Mouse (Mus musculus) limb, embryonic 10.5 days (tissue): Measurements from ENCODE around the gene Txnrd1. TPM values are rescaled to one million over a fixed set of nuclear protein-coding genes. Genes with fewer than 3 reads are reported as not detected.

Experiments used
- DNase-seq: peaks from one replicate; pipeline ENCODE4 v3.0.0-alpha.2; 2017; ENCODE audit warnings: low spot score
- H3K27ac ChIP-seq: fragments of 300-500 bp; sonication (generic); 2 replicates; pipeline ENCODE4 v1.5.1; 2016; ENCODE audit warnings: mild to moderate bottlenecking
- H3K27me3 ChIP-seq: fragments of 300-500 bp; sonication (generic); 2 replicates; pipeline ENCODE4 v1.6.1; 2016; ENCODE audit warnings: low read depth, mild to moderate bottlenecking; ENCODE audit not compliant: poor library complexity, severe bottlenecking
- H3K36me3 ChIP-seq: fragments of 300-500 bp; sonication (generic); 2 replicates; pipeline ENCODE4 v1.6.1; 2016; ENCODE audit warnings: mild to moderate bottlenecking, moderate library complexity
- H3K4me1 ChIP-seq: fragments of 300-500 bp; sonication (generic); 2 replicates; pipeline ENCODE4 v1.6.1; 2016
- H3K4me3 ChIP-seq: fragments of 300-500 bp; sonication (generic); 2 replicates; pipeline ENCODE4 v1.5.1; 2016; ENCODE audit warnings: mild to moderate bottlenecking, moderate library complexity
- H3K9me3 ChIP-seq: fragments of 300-500 bp; sonication (generic); replicated peaks from 2 replicates; pipeline ENCODE4 v1.6.1; 2016; ENCODE audit warnings: mild to moderate bottlenecking
- WGBS: fragments of 180-500 bp; shearing (Covaris S2); methylation state at CpG from one replicate; pipeline ENCODE4 v1.1.7; 2016; 5-methylcytosine and 5-hydroxymethylcytosine counted together
- polyA plus RNA-seq: library from polyadenylated mRNA; unstranded; fragments of >200 nt; fragmentation: Nextera tagmentation; extraction: Ambion mirVana; gene quantifications from 2 replicates; pipeline ENCODE4 v1.2.1, GENCODE M21; 2016

Txnrd1 gene
- polyA plus RNA-seq, 1 experiment from 2014 or later: 168 TPM

DNA sequence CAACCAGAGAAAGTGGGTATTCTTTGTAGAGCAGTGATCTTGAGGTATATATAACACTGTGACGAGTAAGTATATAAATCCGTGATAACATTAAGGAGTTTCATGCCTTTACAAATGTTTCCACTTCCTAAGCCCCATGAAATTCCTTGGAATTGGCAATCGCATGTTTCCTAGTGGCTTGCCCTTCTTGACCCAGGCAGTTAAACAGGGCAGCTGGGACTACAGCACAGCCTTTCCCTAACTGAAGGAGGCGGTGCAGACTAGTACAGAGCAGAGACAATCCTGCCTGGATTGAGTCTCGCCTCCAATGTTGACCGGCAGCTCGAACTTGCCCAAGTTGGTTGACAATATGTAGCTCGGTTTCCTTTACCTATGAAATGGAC, 25.8 kb downstream of the Txnrd1 start:
- no peaks in the 10 kb centered on the region for H3K9me3 ChIP-seq
- H3K4me1 ChIP-seq: peaks cover 41% of the 10 kb centered on the region
- peaks cover 28% of the 10 kb centered on the region for H3K36me3 ChIP-seq
- WGBS: 0% methylated on average over 8 of the region's 8 CpGs
- DNase-seq: peak; percentile 64
- peak overlapping the region; percentile 68 for H3K4me3 ChIP-seq
- peak overlapping the region; percentile 98 for H3K27ac ChIP-seq
- no peaks in the 10 kb centered on the region for H3K27me3 ChIP-seq

DNA sequence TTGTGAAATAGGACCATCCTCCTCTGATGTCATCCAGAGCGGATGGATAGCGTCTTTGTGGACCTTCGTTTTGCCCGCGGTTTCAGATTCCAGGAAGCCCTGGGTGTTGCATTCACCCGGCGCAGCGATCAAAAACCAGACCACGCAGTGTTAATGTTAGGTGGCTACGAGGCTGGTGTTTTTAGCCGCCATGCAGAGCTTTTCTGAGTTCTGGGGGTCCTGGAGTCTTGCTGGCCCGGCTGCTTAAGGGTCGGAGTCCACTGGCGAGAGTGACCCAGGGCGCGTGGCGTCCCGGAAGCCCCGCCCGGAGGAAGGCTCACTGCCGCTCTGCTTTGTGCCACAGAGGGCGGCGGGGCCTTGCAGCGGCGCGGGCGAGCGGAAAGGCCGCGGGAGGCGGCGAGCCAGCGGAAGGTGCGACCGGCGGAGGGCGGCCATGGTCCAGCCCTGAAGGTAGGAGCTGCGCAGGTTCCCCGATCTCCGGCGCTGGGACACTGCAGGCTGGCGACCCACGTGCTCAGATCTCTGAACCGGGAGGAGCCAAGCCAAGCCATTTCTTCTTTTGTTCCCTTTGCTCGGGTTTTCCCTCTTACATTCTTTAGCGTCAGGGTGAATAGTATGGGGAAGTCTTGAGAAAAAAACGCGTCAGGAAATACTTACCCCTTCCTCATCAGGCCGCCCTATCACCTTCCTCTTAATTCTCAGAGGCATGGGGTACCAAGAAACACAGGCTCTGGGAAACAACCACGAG, 26.6 kb downstream of the Txnrd1 start:
- peak; percentile 86 for DNase-seq
- peaks cover 35% of the 10 kb centered on the region for H3K36me3 ChIP-seq
- peaks cover 41% of the 10 kb centered on the region for H3K4me1 ChIP-seq
- H3K9me3 ChIP-seq: no peaks in the 10 kb centered on the region
- H3K27me3 ChIP-seq: no peaks in the 10 kb centered on the region
- WGBS: under 1% methylated on average over 50 of the region's 50 CpGs
- peak overlapping the region; percentile 68 for H3K4me3 ChIP-seq
- H3K27ac ChIP-seq: peak overlapping the region; percentile 98

DNA sequence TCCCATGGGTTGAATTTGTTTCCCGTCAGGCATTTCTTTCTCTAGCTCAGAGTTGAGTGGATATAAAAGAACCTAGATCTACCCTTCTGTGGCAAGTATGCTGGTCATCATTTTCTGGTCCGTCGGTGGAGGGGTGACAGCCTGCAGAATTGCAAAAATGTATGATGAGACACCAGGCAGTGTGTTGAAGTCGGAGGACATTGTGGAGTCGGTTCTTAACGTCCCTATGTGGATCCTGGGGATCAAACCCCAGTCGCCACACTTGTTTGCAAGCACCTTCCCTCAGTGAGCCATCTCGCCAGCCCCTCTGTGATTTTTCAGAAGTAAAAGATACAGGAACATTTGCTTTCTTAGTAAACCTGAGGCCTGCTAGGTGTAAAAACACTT, 27.2 kb downstream of the Txnrd1 start:
- peak overlapping the region; percentile 68 for H3K4me3 ChIP-seq
- H3K27ac ChIP-seq: peak overlapping the region; percentile 98
- WGBS: 12% methylated on average over 8 of the region's 8 CpGs
- peak; percentile 61 for DNase-seq
- no peaks in the 10 kb centered on the region for H3K27me3 ChIP-seq
- H3K36me3 ChIP-seq: peaks cover 41% of the 10 kb centered on the region
- H3K9me3 ChIP-seq: no peaks in the 10 kb centered on the region
- H3K4me1 ChIP-seq: peaks cover 37% of the 10 kb centered on the region

DNA sequence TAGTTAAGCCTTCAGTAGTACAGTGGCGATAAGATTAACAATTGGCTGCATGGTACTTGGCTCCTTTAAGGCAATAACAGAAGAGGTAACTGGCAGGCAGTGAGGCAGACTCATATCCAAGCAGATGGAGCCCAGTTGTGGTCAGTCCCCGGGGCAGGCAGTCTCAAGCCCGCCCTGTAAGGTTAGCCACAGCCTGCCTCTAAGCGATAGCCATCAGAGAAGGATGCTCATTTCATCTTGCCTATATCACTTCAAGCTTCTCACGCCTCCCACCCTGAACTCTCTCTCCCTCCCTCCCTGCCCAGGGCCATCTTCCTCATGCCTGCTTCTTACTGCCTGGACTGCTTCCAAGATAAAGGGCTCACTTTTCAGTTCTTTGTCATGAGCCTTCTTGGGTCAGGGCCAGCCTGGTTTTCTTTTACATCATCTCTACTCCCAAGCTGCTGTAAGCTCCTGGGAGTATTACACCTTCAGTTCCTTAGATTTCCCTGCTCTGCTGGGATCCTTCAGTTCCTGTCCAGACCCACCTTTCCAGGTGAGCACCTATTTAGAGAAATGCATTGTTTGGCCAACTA, 29.4 kb downstream of the Txnrd1 start:
- H3K4me3 ChIP-seq: no peak overlapping the region
- no peak for DNase-seq
- peaks cover 31% of the 10 kb centered on the region for H3K4me1 ChIP-seq
- H3K9me3 ChIP-seq: no peaks in the 10 kb centered on the region
- no peak overlapping the region for H3K27ac ChIP-seq
- H3K27me3 ChIP-seq: no peaks in the 10 kb centered on the region
- peaks cover 63% of the 10 kb centered on the region for H3K36me3 ChIP-seq
- 87% methylated on average over 5 of the region's 5 CpGs for whole genome bisulfite sequencing

DNA sequence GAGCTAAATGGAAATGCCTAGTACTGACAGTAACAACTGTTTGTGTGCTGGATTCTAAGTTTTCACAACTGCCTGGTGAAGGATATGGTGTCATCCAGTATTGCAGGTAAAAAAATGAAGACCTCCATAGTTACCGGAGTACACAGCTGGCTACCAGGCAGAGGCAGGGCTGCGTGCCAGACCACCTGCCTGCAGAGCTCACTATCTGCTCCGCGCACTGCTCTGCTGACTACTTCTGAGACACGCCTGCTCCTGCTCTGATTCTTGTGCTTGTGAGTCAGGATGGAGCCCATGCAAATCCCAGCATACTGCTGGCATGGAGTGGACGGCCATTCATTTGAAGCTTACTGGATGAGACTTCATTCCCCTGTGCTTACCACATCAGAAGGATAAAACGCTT, 30.1 kb downstream of the Txnrd1 start:
- no peak for DNase-seq
- WGBS: 87% methylated on average over 7 of the region's 7 CpGs
- Histone ChIP-seq H3K9me3 (no peaks in the 10 kb centered on the region), H3K36me3 (peaks cover 70% of the 10 kb centered on the region), H3K4me3 (no peak overlapping the region), H3K4me1 (peaks cover 25% of the 10 kb centered on the region), H3K27me3 (no peaks in the 10 kb centered on the region), H3K27ac (no peak overlapping the region)

DNA sequence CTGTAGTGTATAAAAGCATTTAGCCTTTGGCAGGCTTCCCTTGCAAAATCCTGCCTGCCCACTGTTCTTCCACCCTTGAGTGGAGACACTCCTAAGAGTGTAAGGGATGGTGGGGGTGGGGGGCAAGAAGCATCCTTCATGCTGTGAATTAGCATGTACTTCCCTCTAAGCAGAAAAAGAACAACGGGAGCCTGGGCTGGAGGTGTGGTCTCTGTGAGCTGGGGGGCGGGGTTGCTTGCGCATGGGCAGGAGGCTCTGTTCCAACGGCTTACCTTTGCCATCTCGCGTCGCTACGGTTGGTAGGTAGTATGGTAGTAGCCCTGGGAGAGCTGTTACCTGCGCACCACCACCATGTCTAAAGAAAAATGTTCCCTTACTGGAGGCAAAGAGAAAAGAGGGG, 32.6 kb downstream of the Txnrd1 start, which contains the start of gene Eid3:
Gene Eid3 (plus strand): TSS at position 271 of the 400 bp plus-strand sequence.
- Histone ChIP-seq H3K9me3 (no peaks in the 10 kb centered on the region), H3K36me3 (peaks cover 95% of the 10 kb centered on the region)

DNA sequence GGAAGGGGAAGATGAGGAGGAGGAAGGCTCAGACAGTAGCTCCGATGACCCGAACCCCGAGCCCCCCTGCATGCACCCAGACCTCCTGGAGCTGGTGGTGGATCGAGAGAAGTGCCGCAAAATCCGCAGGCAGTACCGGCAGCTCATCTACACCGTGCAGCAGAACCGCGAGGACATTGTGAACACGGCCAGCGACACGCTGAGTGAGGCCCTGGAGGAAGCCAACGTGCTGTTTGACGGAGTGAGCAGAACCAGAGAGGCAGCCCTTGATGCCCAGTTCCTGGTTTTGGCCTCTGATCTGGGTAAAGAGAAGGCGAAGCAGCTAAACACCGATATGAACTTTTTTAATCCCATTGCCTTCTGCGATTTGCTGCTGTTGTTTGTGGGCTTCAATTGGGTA, 33.1 kb downstream of the Txnrd1 start:
- H3K27me3 ChIP-seq: no peaks in the 10 kb centered on the region
- H3K9me3 ChIP-seq: no peaks in the 10 kb centered on the region
- H3K27ac ChIP-seq: no peak overlapping the region
- DNase-seq: no peak
- H3K4me1 ChIP-seq: peaks cover 13% of the 10 kb centered on the region
- H3K4me3 ChIP-seq: no peak overlapping the region
- H3K36me3 ChIP-seq: peaks cover 95% of the 10 kb centered on the region
- WGBS: 97% methylated on average over 18 of the region's 18 CpGs

More for the DNA sequence above, 32.6 kb downstream of the Txnrd1 start, which contains the start of gene Eid3:
- no peak for DNase-seq
- Histone ChIP-seq H3K27ac (no peak within 1 kb of the TSS), H3K27me3 (no peaks in the 10 kb centered on the region), H3K4me3 (no peak within 1 kb of the TSS), H3K4me1 (peaks cover 18% of the 10 kb centered on the region)
- WGBS: 72% methylated on average over 9 of the region's 9 CpGs

DNA sequence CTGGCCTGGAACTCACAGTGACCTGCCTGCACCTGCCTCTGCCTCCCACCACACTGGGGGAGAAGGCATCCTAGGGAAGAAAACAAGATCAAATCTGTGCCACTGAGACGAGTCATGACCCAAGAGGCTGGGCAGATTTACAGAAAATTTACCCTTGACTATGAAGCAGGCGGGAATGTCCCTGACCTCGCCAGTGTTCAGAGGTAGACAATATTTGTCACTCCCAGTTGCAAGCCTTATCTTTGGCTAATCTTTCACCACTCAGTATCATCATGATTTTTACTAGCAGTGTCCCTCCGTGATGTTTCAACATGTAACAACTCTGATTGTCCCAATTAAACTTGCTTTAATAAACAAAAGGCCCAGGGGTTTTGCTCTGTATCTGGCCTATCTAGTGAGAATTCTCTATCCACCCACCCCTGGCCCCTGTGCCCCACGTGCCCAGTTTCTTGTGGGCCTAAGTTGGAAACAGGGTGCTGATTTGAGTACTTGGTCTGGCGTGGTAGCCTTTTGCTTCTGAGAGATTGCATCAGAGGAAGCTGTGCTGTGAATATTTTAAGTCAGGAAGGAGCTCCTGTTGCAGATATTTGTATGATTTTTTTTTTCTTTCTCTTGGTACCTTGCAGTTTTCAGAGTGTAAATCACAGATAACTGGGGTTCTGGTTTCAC, 34.8 kb downstream of the Txnrd1 start:
- peaks cover 90% of the 10 kb centered on the region for H3K36me3 ChIP-seq

DNA sequence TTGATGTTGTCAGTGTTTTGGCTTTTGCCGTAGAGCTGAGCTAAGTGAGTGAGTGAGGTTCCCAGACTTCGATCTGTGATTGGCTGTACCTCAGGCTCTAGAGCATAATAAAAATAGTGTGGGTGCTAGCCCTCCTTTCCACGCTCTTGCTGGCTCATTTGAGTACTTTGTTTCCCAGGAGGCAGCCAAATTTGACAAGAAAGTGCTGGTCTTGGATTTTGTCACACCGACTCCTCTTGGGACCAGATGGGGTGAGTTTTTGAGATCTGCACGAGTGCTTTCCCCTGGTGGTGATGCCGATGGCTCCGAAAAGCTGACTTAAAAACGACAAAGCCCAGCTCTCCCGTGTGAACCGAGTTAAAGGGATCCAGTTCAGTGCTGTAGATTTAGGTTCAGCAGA, 41.7 kb downstream of the Txnrd1 start:
- Histone ChIP-seq H3K4me1 (peaks cover 5% of the 10 kb centered on the region; the same call in 1 of the 2 replicates), H3K4me3 (no peak overlapping the region), H3K9me3 (no peaks in the 10 kb centered on the region), H3K27me3 (no peaks in the 10 kb centered on the region), H3K36me3 (peaks cover 91% of the 10 kb centered on the region), H3K27ac (no peak overlapping the region)
- 92% methylated on average over 10 of the region's 10 CpGs for WGBS
- DNase-seq: no peak

More for the DNA sequence above, 34.8 kb downstream of the Txnrd1 start:
- DNase-seq: no peak
- no peaks in the 10 kb centered on the region for H3K27me3 ChIP-seq
- H3K4me3 ChIP-seq: no peak overlapping the region
- no peak overlapping the region for H3K27ac ChIP-seq
- H3K9me3 ChIP-seq: no peaks in the 10 kb centered on the region
- WGBS: 88% methylated on average over 6 of the region's 6 CpGs
- peaks cover 5% of the 10 kb centered on the region; the same call in 1 of the 2 replicates for H3K4me1 ChIP-seq

DNA sequence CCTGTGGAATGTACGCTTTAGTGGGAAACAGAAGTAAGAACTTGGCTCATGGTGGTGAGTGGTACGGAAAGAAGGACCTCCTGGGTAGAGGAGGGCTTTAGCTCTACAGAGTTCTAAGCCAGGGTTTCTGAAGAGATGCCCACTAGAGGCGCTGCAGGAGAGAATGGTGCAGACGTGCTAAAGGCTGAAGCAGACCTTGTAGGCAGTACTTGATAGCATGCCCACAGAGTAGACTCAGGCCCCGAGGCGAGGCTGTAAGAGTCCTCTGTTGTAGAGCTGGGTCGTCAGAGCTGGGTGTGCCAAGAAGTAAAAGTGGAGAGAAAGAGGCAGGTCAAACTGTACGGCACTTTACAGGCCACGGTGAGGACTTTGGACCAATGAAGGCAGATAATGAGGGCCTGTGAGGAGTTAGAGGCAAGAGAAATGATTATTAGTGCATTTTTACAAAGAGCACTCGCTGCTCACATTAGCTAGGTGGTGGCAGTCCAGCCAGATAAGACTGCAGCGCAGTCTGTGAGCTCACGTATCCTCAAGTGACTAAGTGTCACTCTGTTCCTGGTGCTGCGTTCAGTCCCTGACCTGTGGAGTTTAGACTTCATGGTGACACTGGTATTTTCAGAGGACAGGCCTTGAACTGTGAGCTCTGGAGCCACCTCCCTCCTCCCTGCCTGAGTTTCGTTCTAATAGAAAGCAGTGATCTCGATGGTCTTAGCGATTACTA, 42.5 kb downstream of the Txnrd1 start:
- Histone ChIP-seq H3K27me3 (no peaks in the 10 kb centered on the region), H3K4me1 (peaks cover 5% of the 10 kb centered on the region; the same call in 1 of the 2 replicates), H3K27ac (no peak overlapping the region), H3K36me3 (peaks cover 91% of the 10 kb centered on the region), H3K9me3 (no peaks in the 10 kb centered on the region), H3K4me3 (no peak overlapping the region)
- 88% methylated on average over 16 of the region's 16 CpGs for WGBS
- no peak for DNase-seq

DNA sequence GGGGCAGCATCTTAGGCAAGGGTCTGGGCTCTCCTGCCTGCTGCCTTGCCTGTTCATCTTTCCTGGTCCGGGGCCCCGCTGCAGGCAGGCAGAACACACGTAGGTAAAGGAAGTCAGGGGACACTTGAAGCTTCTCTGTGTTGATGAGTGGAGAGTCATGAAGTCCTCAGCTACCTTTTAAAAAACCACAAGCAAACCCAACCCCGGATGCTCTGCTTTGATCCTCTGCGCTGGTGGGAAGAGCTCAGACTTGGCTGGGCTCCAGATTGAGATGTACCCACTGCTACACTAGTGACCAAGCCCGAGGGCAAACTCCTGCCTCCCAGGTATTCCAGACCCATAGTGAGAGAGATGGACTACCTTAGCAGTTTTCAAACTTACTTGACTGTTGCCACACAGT, 53.6 kb downstream of the Txnrd1 start:
- Histone ChIP-seq H3K27me3 (no peaks in the 10 kb centered on the region), H3K4me3 (no peak overlapping the region), H3K4me1 (no peaks in the 10 kb centered on the region), H3K36me3 (peaks cover 97% of the 10 kb centered on the region), H3K27ac (no peak overlapping the region), H3K9me3 (no peaks in the 10 kb centered on the region)
- 97% methylated on average over 6 of the region's 6 CpGs for WGBS
- no peak for DNase-seq

DNA sequence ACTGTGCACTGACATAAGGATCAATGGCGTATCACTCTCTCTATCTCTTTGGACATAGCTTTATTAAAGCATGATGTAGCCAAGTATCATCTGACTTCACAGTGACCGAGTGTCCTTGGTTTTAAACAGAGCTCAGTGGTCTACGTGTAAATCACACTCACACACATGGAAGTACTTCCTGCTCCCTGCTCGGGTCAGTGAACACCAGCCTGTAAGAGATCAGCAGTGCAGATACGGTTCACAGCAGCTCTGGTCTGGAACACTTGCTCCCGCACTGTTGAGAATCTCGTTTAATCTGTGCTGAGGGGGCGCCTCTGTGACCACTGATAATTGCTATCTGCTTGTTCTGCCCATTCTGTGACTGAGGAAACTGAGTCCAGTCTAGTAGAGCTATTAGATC, 54.8 kb downstream of the Txnrd1 start:
- no peak overlapping the region for H3K27ac ChIP-seq
- H3K9me3 ChIP-seq: no peaks in the 10 kb centered on the region
- peaks cover 97% of the 10 kb centered on the region for H3K36me3 ChIP-seq
- H3K4me1 ChIP-seq: no peaks in the 10 kb centered on the region
- WGBS: 90% methylated on average over 8 of the region's 8 CpGs
- no peak overlapping the region for H3K4me3 ChIP-seq
- DNase-seq: no peak
- H3K27me3 ChIP-seq: no peaks in the 10 kb centered on the region
